Mouse (Mus musculus) fat pad, adult 2 months (tissue): ENCODE results near the gene Clip3.

ENCODE experiments used
- DNase-seq: peaks from one replicate; pipeline ENCODE4 v3.0.0-alpha.2; 2011; ENCODE audit warnings: low read depth, low spot score; ENCODE audit errors: extremely low read depth

Gene Clip3

DNA sequence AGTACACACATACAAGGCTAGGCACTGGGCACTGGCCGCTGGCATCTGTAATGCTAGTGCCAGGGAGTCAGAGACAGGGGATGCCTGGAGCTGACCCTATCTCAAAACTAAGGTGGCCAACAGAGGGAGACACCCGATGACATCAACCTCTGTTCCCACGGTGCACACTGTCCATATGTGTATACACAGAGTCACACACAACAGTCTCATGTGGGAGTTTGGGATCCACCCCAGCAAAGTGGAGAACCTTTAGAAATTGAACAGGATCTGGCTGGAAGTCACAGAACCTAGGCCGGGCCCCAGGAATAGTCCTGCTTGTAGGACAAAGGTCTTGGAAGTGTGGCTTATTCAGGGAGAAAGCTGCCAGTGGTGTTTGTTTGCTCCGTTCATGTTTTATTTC is 2.8 kb downstream of the Clip3 start:
- no peak for DNase-seq

- DNase-seq: no peak
Observed at GRCm38 (mm10) chr7:30295103-30295502, 3.6 kb downstream of the Clip3 start.

DNA sequence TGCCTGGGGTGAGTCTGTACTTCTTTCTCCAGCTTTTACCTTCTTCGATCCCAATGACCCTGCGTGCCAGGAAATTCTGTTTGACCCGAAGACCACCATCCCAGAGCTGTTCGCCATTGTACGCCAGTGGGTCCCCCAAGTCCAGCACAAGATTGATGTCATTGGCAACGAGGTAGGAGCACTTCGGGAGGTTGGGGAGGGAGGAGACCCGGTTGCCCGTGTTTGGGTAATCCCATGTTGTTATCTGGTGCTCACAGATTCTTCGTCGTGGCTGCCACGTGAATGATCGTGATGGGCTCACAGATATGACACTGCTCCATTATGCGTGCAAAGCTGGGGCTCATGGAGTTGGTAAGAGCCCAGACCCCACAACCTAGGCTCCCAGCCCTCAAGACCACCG is 5.3 kb downstream of the Clip3 start:
- DNase-seq: no peak

DNA sequence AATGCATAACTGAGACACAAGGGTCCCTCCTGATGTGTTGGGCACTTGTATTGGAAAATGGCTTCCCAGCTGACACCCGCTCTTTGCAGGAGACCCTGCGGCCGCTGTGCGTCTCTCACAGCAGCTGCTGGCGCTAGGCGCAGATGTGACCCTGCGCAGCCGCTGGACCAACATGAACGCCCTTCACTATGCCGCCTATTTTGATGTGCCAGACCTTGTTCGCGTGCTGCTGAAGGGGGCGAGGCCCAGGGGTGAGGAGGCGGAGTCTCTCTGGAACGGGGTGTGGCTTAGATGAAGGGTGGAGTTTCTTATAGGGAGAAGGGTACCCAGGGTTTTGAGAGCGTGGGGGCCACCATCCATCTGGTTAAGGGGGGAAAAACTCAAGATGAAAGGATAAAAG is 5.7 kb downstream of the Clip3 start:
- no peak for DNase-seq

GRCm38 (mm10) chr7:30300914-30301313 is 9.4 kb downstream of the Clip3 start:
- DNase-seq: no peak

- no peak for DNase-seq
Observed at GRCm38 (mm10) chr7:30306083-30306779, 14.7 kb downstream of the Clip3 start.

- peak; percentile 69 for DNase-seq
Observed at GRCm38 (mm10) chr7:30308076-30309005, 16.8 kb downstream of the Clip3 start, which contains the start of gene Alkbh6. Gene Alkbh6 (plus strand): TSS chr7:30308717.

DNA sequence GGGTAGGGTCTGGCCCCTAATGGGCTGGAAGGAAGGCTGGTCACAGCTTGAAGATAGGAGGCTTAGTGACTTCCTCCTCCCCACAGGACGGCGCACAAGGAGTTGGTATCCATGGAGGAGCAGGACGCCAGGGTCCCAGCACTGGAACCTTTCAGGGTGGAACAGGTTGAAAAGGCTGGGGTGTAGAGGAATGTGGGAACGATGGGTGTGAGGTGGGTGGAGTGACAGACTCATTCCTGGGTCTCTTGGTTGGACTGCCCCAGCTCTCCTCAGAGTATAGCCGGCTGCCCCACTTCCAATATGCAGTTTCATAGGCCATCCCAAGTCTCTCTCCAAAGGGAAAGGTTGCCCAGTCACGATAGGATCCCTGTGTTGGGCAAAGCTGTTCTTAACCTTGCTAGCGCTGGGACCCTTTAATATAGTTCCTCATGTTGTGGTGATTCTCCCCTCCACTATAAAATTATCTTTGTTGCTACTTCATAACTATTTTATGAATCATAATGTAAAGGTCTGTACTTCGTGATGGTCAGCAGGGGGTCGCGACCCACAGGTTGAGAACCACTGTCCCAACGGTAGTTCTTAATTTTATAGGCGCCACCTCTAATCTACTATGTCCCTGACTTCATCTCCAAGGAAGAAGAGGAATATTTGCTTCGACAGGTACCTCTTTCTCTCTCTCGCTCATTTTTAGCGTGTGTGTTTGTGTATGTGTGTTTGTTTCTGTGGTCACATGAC is 18.0 kb downstream of the Clip3 start:
- DNase-seq: no peak

DNA sequence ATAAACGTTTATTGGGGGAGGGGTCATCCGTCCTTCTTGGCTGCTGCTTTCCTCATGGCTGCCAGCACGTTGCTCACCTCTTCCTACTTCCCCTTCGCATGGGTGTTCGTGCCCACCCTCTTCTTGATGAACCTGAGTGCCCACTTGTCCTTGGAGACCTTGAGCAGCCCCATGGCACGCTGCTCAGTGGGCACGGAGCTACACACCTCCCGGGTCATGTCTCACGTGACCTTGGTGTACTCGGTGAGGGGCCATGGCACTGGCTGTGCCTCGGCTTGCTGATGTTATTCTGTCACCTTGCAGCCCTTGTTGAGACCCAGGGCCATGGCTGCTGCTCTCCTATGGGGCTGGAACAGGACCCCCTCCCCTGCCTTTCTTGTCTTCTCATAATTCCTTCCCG is 18.6 kb downstream of the Clip3 start:
- DNase-seq: no peak

DNA sequence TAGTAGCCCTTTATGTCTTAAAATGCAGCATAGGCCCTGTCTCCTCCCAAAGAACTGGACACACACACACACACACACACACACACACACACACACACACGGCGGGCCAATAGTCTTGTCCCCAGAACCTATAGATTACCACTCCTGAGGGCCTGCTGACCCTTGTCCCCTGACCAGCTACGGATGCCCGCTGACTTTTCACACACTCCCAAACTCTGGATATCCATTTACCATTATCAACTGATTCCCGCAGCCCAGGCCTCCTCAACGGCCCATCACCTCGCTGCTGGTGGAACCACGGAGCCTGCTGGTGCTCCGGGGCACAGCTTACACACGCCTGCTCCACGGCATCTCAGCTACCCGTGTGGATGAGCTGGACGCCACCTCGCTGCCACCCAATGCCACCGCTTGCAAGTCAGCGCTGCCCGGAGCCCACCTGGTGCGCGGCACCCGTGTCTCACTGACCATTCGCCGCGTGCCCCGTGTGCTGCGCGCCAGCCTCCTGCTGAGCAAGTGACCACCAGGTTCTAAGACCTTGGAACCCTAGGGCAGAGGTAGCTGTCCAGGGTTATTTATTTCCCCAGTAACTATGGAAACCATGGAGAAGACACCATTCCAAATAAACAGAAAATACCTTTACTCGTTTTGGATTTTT is 22.3 kb downstream of the Clip3 start:
- DNase-seq: no peak

DNA sequence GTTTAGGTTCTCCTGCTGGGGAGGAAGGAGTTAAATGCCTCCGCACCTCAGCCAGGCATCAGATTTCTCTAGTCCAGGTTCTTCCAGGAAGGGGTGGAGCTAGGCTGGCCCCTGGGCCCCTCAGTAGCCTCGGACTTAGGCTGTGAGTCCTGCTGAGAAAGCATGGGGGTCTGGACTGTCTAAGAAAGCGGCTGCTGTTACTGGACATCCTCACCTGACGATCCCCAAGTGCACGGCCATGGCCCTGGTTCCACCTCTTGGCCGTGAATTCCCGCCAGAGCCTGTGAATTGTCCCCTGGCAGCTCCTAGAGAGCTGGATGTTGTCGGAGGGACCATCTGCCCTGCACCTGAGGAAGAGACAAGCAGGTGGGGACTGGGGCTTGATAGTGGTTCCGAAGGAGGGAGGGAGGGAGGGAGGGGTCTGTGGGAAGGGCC is 23.2 kb downstream of the Clip3 start, which contains the start of gene Syne4:
Gene Syne4, plus strand, starts transcription at position 87 of the 435 bp plus-strand sequence.
- no peak for DNase-seq

DNA sequence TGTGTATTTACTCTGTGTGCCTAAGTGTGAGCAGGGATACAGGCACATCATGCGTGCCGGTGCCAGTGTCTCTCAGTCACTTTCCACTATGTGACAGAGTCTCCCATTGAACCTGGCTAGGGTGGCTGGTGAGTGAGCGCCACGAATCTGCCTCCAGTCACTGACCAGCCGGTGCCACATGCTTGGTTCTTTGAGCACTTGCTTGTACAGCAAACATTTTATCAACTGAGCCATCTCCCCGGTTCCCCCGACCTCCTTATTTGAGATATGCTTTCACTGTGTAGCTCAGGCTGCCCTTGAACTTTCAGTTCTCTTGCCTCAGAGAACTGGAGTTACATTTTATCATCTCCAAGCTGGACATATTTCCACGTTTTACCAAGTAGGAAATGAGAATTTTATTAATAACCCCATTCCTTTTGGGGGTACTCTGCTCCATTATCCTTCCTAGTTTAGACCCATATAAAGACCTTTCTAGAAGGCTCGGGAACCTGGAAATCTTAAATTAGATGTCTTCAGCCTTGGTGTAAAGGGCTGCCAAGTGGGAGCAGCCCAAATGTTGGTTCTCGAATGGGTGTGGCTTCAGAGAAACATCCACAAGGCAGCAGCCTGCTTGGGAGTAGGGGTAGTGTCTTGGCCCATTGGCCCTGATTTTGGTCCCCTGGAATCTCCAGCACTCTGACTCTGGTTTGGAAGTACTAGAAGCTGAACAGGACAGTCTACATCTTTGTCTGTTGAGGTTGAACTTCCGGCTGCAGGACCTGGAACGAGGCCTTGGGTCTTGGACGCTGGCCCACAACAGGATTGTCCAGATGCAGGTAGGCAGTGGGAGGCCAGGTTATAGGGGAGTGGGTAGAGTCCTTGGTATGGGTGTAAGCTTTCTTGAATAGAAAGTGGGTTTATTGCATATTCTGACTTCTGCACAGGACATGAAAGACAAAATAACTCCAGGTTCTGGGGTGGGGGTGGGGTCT is 24.3 kb downstream of the Clip3 start:
- DNase-seq: no peak

DNA sequence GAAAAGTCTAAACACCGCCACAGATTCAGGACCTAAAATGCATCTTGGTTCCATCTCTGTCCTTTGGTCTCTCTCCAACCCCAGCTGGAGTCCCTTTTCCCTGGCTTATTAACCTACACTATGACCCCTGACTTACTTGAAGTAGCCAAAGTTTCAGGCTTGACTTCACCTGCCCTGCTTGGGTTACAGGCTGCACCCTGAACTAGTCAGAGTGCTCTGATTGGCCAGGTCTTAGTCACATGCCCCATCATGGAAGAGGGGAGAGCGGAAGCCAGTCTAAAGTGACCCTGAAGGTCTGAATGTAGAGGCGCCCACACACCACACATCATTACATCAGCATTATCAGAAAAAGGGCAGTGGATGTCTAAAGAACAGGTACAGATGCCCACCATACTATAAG is 26.6 kb downstream of the Clip3 start:
- DNase-seq: no peak

GRCm38 (mm10) chr7:30320946-30321345 is 29.4 kb downstream of the Clip3 start:
- DNase-seq: no peak

GRCm38 (mm10) chr7:30321539-30322284 is 30.2 kb downstream of the Clip3 start, which contains the start of gene E130208F15Rik:
Gene E130208F15Rik (plus strand): TSS chr7:30321740.
- DNase-seq: no peak

GRCm38 (mm10) chr7:30322285-30322667 is 30.7 kb downstream of the Clip3 start:
- peak; percentile 84 for DNase-seq

DNA sequence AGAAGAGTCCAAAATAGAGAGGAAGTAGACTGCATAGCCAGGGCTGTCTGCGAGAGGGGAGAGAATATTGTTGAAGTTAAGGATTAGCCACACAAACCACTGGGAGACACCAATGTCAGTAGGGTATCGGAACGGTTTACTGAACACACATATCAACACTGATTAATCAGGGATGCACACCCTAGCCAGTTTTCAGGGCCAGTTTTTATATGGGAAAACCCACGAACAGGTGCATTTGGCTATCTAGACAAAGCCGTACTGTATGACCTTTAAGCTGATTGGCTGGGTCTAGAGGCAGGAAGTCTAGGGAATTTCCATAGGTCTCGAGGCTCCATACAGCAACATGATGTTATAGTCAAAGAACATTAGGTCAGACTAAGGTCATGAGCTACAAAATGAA is 31.3 kb downstream of the Clip3 start:
- no peak for DNase-seq

GRCm38 (mm10) chr7:30323795-30324194 is 32.3 kb downstream of the Clip3 start, which contains the start of gene Sdhaf1:
Gene Sdhaf1 (minus strand): TSS chr7:30323895.
- DNase-seq: no peak
